Mouse (Mus musculus) CH12.LX (cell line): ENCODE data around the gene Crtc3.

Experiments used
- CHD1 ChIP-seq: IDR thresholded peaks from 2 replicates; pipeline ENCODE4 v1.6.1; 2012; ENCODE audit warnings: low read depth, low read length, improper control_type of control experiment, inconsistent platforms
- CTCF ChIP-seq, 2 experiments: IDR thresholded peaks in 1 of 2; conservative IDR thresholded peaks in 1 of 2; 2 replicates each; pipeline ENCODE4 v1.5.1; 2011 to 2012; ENCODE audit warnings: low read depth in 2 of 2, low read length in 2 of 2, improper control_type of control experiment in 1 of 2, inconsistent platforms in 1 of 2, mild to moderate bottlenecking in 1 of 2, moderate library complexity in 1 of 2
- EP300 ChIP-seq: IDR thresholded peaks from 2 replicates; pipeline ENCODE4 v1.6.1; 2011; ENCODE audit warnings: low read length, improper control_type of control experiment
- NELFE ChIP-seq: IDR thresholded peaks from 2 replicates; pipeline ENCODE4 v1.6.1; 2011; ENCODE audit warnings: low read depth, low read length, improper control_type of control experiment
- PAX5 ChIP-seq: IDR thresholded peaks from 2 replicates; pipeline ENCODE4 v1.6.1; 2012; ENCODE audit warnings: low read length, inconsistent platforms, mixed read lengths
- POLR2A ChIP-seq: IDR thresholded peaks from 2 replicates; pipeline ENCODE4 v1.6.1; 2011; ENCODE audit warnings: low read depth, mild to moderate bottlenecking, improper control_type of control experiment, low read length
- POLR2AphosphoS2 ChIP-seq: IDR thresholded peaks from 2 replicates; pipeline ENCODE4 v1.6.1; 2011; ENCODE audit warnings: low read depth, low read length, improper control_type of control experiment
- TBP ChIP-seq: conservative IDR thresholded peaks from 2 replicates; pipeline ENCODE4 v1.6.1; 2011; ENCODE audit warnings: low read depth, low read length, improper control_type of control experiment
- TCF12 ChIP-seq: IDR thresholded peaks from 2 replicates; pipeline ENCODE4 v1.6.1; 2014; ENCODE audit warnings: low read depth, mild to moderate bottlenecking, inconsistent platforms, low read length, improper control_type of control experiment
- ZC3H11A ChIP-seq: IDR thresholded peaks from 2 replicates; pipeline ENCODE4 v1.6.1; 2012; ENCODE audit warnings: low read depth, mild to moderate bottlenecking, inconsistent platforms, low read length, improper control_type of control experiment

DNA sequence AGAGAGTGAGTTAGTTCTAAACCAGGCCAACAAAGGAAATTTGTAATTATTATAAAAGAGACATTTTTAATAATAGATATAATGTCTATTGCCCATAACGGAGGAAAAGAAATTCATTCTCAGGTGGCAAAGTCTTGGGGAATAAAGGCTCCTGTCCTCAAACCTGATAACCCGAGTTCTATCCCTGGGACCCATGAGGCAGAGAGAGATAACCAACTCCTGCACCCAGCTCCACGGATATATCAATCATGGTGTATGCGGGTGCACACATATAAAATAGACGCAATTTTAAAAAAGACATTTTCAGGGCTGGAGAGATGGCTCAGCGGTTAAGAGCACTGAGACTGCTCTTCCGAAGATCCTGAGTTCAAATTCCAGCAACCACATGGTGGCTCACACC lies 30.9 kb upstream of the Crtc3 start:
- TF ChIP-seq TCF12 (no peak), ZC3H11A (no peak), POLR2A (no peak), CTCF (conservative IDR thresholded peaks at IDR 0.05 in 1 of 2, IDR thresholded peaks at IDR 0.05 in 1 of 2; ENCODE audit: low read depth in 2 of 2, low read length in 2 of 2) (no peak), NELFE (no peak), POLR2AphosphoS2 (no peak), TBP (no peak), PAX5 (no peak), CHD1 (no peak), EP300 (no peak)
